Mouse (Mus musculus): ENCODE measurements around the gene Acsf3.

DNA sequence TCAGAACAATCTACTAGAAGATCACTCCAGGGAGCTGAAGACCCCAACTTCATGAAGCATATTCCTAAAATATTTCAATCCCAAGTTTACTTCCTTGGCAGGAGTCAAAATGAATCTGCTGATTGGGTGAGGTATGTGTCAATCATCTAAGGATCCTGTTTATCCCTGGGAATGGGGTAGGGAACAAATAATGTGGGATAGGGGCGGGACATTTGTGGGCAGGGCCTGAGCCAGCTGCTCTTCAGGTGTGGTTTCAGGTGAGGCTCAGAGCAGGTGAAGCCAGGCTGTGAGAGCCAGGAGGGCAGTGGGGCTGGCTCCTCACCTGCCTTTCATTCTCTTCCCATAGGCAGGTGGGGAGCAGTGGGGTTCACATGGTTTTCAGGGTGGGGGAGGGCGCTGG is 48.5 kb upstream of the Acsf3 start:
- TF ChIP-seq POLR2A (IDR thresholded peaks at IDR 0.05; ENCODE audit: insufficient read depth, low read length), result no peak
- TF ChIP-seq CTCF (IDR thresholded peaks at IDR 0.05; ENCODE audit: low read depth, low read length), result no peak

Data from ES-Bruce4 (cell line).